Mouse (Mus musculus) erythroblast, embryonic 14.5 days (primary cell): ENCODE results near the gene Gid8.

Source experiments
- GATA1 ChIP-seq: IDR thresholded peaks from 2 replicates; pipeline ENCODE4 v1.6.1; 2012; ENCODE audit warnings: low read length, inconsistent platforms, mixed read lengths
- TAL1 ChIP-seq: IDR thresholded peaks from 3 replicates; pipeline ENCODE4 v1.6.1; 2012; ENCODE audit warnings: low read length, inconsistent platforms, mixed read lengths

DNA sequence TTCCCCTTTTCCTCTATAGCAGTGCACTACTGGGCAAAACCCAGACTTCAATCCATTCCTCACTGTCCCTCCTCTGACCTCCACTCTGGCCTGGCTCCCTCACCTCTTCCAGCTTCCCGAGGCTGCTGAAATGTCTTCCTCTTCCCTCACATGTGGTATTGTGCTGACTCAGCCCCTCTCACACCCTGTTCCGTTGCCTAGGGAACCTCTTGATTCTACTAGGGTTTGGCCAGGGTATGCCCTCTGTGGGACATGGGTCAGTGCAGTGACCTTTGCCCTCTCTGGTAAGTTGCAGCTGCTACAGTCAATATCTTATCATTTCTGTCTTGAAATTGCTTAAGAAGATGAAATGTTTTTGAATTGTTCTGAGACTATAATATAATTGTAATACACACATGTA, 46.9 kb downstream of the Gid8 start:
- TF ChIP-seq TAL1 = no peak
- TF ChIP-seq GATA1 = no peak
